Mouse (Mus musculus) heart, embryonic 16.5 days (tissue): ENCODE measurements around the gene Actrt2. TPM values are rescaled to one million over a fixed set of nuclear protein-coding genes. Genes with fewer than 3 reads are reported as not detected.

Source experiments
- ATAC-seq: fragments of 200-750 bp; cut with Nextera tagmentation; replicated peaks from 2 replicates; pipeline ENCODE4 v1.8.0; 2017; ENCODE audit warnings: moderate number of reproducible peaks; ENCODE audit not compliant: insufficient read depth, low FRiP score; ENCODE audit errors: extremely low read depth
- H3K27ac ChIP-seq: fragments of 300-500 bp; sonication (generic); 2 replicates; pipeline ENCODE4 v1.5.1; 2014; ENCODE audit warnings: mild to moderate bottlenecking, low read length, control low read depth, moderate library complexity
- H3K27me3 ChIP-seq: fragments of 300-500 bp; sonication (generic); 2 replicates; pipeline ENCODE4 v1.6.1; 2014; ENCODE audit warnings: low read length, mixed read lengths; ENCODE audit not compliant: control insufficient read depth, insufficient read depth
- H3K36me3 ChIP-seq: fragments of 300-500 bp; sonication (generic); 2 replicates; pipeline ENCODE4 v1.6.1; 2014; ENCODE audit not compliant: control insufficient read depth, insufficient read depth
- H3K4me1 ChIP-seq: fragments of 300-500 bp; sonication (generic); 2 replicates; pipeline ENCODE4 v1.6.1; 2014; ENCODE audit warnings: low read length, mixed read lengths; ENCODE audit not compliant: control insufficient read depth, insufficient read depth
- H3K4me2 ChIP-seq: fragments of 300-500 bp; sonication (generic); 2 replicates; pipeline ENCODE4 v1.6.1; 2014; ENCODE audit warnings: low read depth, mild to moderate bottlenecking, control low read depth, low read length
- H3K4me3 ChIP-seq: fragments of 300-500 bp; sonication (generic); 2 replicates; pipeline ENCODE4 v1.5.1; 2014; ENCODE audit warnings: mild to moderate bottlenecking, control low read depth, low read length
- H3K9ac ChIP-seq: fragments of 300-500 bp; sonication (generic); 2 replicates; pipeline ENCODE4 v1.6.1; 2014; ENCODE audit warnings: low read length, control low read depth
- H3K9me3 ChIP-seq: fragments of 300-500 bp; sonication (generic); replicated peaks from 2 replicates; pipeline ENCODE4 v1.6.1; 2016; ENCODE audit warnings: low read length; ENCODE audit not compliant: control insufficient read depth
- WGBS: fragments of 180-500 bp; shearing (Covaris S2); extraction: QIAGEN DNeasy Blood & Tissue Kit; methylation state at CpG from one replicate; pipeline ENCODE4 v1.1.7; 2014; 5-methylcytosine and 5-hydroxymethylcytosine counted together
- polyA plus RNA-seq: library from polyadenylated mRNA; unstranded; fragments of >200 nt; fragmentation: Nextera tagmentation; extraction: Ambion mirVana; gene quantifications from 2 replicates; pipeline ENCODE4 v1.2.1, GENCODE M21; 2015

Actrt2 gene
- polyA plus RNA-seq, 1 experiment from 2014 or later: not detected

DNA sequence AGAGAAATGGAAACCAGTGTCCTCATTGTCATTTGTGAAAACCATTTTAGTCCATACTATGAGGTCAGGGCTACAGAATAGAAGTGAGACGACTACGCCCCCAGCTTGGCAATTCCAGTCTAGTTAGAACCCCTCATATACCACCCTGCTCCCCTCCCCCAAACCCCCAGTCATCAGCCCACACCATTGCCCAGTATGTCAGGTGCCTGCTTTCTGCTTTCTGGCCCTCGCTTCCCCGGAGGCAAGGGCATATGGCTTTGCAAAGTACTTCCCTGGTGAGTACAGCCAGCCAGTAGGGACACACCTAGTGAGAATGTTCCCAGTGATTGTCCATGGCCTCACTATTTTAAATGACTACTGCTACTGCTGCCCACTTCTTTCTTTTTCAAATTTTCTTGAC, 6.3 kb upstream of the Actrt2 start:
- H3K4me2 ChIP-seq: no peak overlapping the region
- no peak for ATAC-seq
- no peaks in the 10 kb centered on the region for H3K36me3 ChIP-seq
- H3K4me3 ChIP-seq: no peak overlapping the region
- no peak overlapping the region for H3K27ac ChIP-seq
- 73% methylated on average over 4 of the region's 4 CpGs for WGBS
- H3K4me1 ChIP-seq: no peaks in the 10 kb centered on the region
- no peaks in the 10 kb centered on the region for H3K9me3 ChIP-seq
- no peak overlapping the region for H3K9ac ChIP-seq
- H3K27me3 ChIP-seq: peaks cover 8% of the 10 kb centered on the region; the same call in 1 of the 2 replicates

- Histone ChIP-seq H3K9ac (no peak overlapping the region), H3K9me3 (no peaks in the 10 kb centered on the region), H3K36me3 (no peaks in the 10 kb centered on the region), H3K4me3 (no peak overlapping the region), H3K4me2 (no peak overlapping the region), H3K4me1 (no peaks in the 10 kb centered on the region), H3K27me3 (peaks cover 9% of the 10 kb centered on the region; the same call in 1 of the 2 replicates), H3K27ac (no peak overlapping the region)
- no peak for ATAC-seq
- 39% methylated on average over 1 of the region's 1 CpGs for WGBS
Measured at GRCm38 (mm10) chr4:154672027-154672426, 4.4 kb upstream of the Actrt2 start.

GRCm38 (mm10) chr4:154671232-154671912, 3.7 kb upstream of the Actrt2 start:
- Histone ChIP-seq H3K9ac (no peak overlapping the region), H3K36me3 (no peaks in the 10 kb centered on the region), H3K4me2 (no peak overlapping the region), H3K9me3 (no peaks in the 10 kb centered on the region), H3K27me3 (peaks cover 12% of the 10 kb centered on the region), H3K4me1 (no peaks in the 10 kb centered on the region), H3K4me3 (no peak overlapping the region), H3K27ac (no peak overlapping the region)
- ATAC-seq: no peak
- 60% methylated on average over 8 of the region's 8 CpGs for WGBS

- Histone ChIP-seq H3K9ac (no peak overlapping the region), H3K27me3 (peaks cover 15% of the 10 kb centered on the region), H3K4me3 (no peak overlapping the region), H3K4me2 (no peak overlapping the region), H3K27ac (no peak overlapping the region), H3K4me1 (0 out of 2 replicates have a peak, but pooled peaks cover 2% of the 10 kb centered on the region), H3K9me3 (no peaks in the 10 kb centered on the region), H3K36me3 (no peaks in the 10 kb centered on the region)
- WGBS: 64% methylated on average over 12 of the region's 12 CpGs
- ATAC-seq: no peak
Measured at GRCm38 (mm10) chr4:154662681-154663215, 4.9 kb downstream of the Actrt2 start.

- Histone ChIP-seq H3K27me3 (peaks cover 11% of the 10 kb centered on the region), H3K4me1 (0 out of 2 replicates have a peak, but pooled peaks cover 2% of the 10 kb centered on the region), H3K9ac (no peak overlapping the region), H3K36me3 (no peaks in the 10 kb centered on the region), H3K4me2 (no peak overlapping the region), H3K4me3 (no peak overlapping the region), H3K27ac (no peak overlapping the region), H3K9me3 (no peaks in the 10 kb centered on the region)
- 52% methylated on average over 6 of the region's 6 CpGs for WGBS
- ATAC-seq: no peak
Measured at GRCm38 (mm10) chr4:154661256-154661655, 6.4 kb downstream of the Actrt2 start.

- Histone ChIP-seq H3K4me3 (no peak overlapping the region), H3K36me3 (no peaks in the 10 kb centered on the region), H3K9me3 (no peaks in the 10 kb centered on the region), H3K4me2 (no peak overlapping the region), H3K9ac (no peak overlapping the region), H3K27me3 (peaks cover 5% of the 10 kb centered on the region; the same call in 1 of the 2 replicates), H3K27ac (no peak overlapping the region), H3K4me1 (0 out of 2 replicates have a peak, but pooled peaks cover 2% of the 10 kb centered on the region)
- no peak for ATAC-seq
Measured at GRCm38 (mm10) chr4:154660025-154660424, 7.6 kb downstream of the Actrt2 start.

GRCm38 (mm10) chr4:154655134-154655910, 12.3 kb downstream of the Actrt2 start:
- peaks cover 3% of the 10 kb centered on the region; the same call in 1 of the 2 replicates for H3K9me3 ChIP-seq
- 0 out of 2 replicates have a peak, but pooled peaks cover 2% of the 10 kb centered on the region for H3K4me1 ChIP-seq
- H3K36me3 ChIP-seq: no peaks in the 10 kb centered on the region
- H3K4me3 ChIP-seq: no peak overlapping the region
- no peak overlapping the region for H3K27ac ChIP-seq
- no peak for ATAC-seq
- H3K27me3 ChIP-seq: no peaks in the 10 kb centered on the region; the same call in 1 of the 2 replicates
- 65% methylated on average over 15 of the region's 15 CpGs for WGBS
- H3K9ac ChIP-seq: no peak overlapping the region
- no peak overlapping the region for H3K4me2 ChIP-seq

DNA sequence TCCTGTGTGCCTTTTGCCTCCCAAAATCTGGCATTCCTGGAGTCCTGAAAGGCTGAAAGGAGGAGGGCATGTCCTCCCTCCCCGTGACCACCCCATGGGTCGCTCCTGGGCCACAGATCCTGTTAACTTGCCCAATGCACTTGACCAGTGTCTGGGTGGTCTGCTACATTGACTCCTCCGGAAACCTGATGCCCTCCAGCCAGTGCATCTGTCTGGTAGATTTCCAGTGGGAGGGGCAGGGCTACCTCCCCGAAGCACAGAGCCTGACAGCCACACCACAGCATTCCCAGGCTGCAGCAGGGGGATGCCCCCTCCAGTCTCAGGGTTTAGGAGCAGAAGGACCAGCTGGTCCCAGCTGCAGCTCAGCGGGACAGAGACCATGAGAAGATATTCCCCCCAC, 15.2 kb downstream of the Actrt2 start:
- ATAC-seq: no peak
- WGBS: 12% methylated on average over 5 of the region's 5 CpGs
- no peaks in the 10 kb centered on the region for H3K36me3 ChIP-seq

More for the DNA sequence above, 15.2 kb downstream of the Actrt2 start:
- H3K4me3 ChIP-seq: no peak overlapping the region
- H3K27ac ChIP-seq: no peak overlapping the region
- H3K4me2 ChIP-seq: no peak overlapping the region
- H3K27me3 ChIP-seq: peaks cover 2% of the 10 kb centered on the region; the same call in 1 of the 2 replicates
- no peak overlapping the region for H3K9ac ChIP-seq
- peaks cover 3% of the 10 kb centered on the region; the same call in 1 of the 2 replicates for H3K9me3 ChIP-seq
- H3K4me1 ChIP-seq: no peaks in the 10 kb centered on the region
